Mouse (Mus musculus) adrenal gland, postnatal 14 days (tissue): ENCODE results near the gene Csnk1e. TPM values are rescaled to one million over a fixed set of nuclear protein-coding genes. Genes with fewer than 3 reads are reported as not detected.
"Not testable (repeated sequence)": the region's sequence is repeated elsewhere in the genome, so short reads cannot be mapped to it uniquely, and the experiment has no call there.

Experiments used
- DNase-seq: peaks from one replicate; pipeline ENCODE4 v3.0.0; 2021; ENCODE audit warnings: mixed read lengths
- long read RNA-seq, 2 experiments: library from polyadenylated mRNA; stranded (forward); transcript quantifications; one replicate each; pipeline ENCODE4 v2.0.0; 2021
- total RNA-seq: library from RNA; stranded (reverse); gene quantifications from 2 replicates; pipeline ENCODE4 v1.2.3, GENCODE M21; 2021

Gene Csnk1e
- 66.7 and 85.8 TPM in 2 replicates for total RNA-seq
- long read RNA-seq, experiment 1, transcript Csnk1e-201 (11 exons, 2,694 nt): minor isoform, 6 of 93 reads
- long read RNA-seq, experiment 1, transcript Csnk1e-202 (11 exons, 1,391 nt): major isoform, 57 of 93 reads
- long read RNA-seq, experiment 1, partial matches to known transcripts: 5 of 93 reads
- long read RNA-seq, experiment 1, other reads (novel, unspliced or antisense): 24 of 93 reads
- long read RNA-seq, experiment 2, transcript Csnk1e-202 (11 exons, 1,391 nt): major isoform, 28 of 49 reads
- long read RNA-seq, experiment 2, partial matches to known transcripts: 5 of 49 reads
- long read RNA-seq, experiment 2, other reads (novel, unspliced or antisense): 13 of 49 reads

DNA sequence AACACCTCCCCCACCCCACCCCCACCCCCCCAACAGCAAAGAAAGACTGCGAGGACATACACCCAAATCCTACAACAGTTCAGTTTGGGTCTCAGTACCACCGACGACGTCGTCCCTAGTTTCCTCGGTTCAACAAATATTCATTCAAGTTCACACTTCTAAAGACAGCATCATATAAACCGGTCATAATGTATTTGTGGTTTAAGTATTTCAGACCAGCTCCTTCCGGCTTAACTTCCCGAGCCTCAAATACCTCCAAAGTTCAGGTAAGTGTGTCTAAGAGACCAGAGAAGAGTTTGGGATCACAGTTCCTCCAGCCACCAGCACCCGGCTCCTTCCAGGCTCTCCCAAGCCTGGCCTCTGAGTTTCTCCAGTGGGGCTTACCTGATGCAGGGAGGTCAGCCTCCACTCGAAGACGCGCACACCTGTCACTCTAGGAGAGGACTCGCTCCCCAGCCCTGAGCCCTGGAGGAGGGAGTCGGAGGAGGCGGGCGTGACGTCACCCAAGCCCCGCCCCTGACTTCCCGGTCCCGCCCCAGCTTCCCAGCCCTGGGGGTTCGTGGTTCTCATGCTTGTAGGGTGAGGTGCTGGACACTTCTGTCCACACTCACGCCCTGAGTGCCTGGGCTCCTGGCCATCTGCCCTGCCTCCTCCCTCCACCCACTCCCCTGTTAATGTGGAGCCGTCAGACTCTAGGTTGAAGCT is at the start of gene Csnk1e:
Gene Csnk1e, minus strand, starts transcription at position 461 of the 705 bp plus-strand sequence.
- DNase-seq: peak; percentile 79

DNA sequence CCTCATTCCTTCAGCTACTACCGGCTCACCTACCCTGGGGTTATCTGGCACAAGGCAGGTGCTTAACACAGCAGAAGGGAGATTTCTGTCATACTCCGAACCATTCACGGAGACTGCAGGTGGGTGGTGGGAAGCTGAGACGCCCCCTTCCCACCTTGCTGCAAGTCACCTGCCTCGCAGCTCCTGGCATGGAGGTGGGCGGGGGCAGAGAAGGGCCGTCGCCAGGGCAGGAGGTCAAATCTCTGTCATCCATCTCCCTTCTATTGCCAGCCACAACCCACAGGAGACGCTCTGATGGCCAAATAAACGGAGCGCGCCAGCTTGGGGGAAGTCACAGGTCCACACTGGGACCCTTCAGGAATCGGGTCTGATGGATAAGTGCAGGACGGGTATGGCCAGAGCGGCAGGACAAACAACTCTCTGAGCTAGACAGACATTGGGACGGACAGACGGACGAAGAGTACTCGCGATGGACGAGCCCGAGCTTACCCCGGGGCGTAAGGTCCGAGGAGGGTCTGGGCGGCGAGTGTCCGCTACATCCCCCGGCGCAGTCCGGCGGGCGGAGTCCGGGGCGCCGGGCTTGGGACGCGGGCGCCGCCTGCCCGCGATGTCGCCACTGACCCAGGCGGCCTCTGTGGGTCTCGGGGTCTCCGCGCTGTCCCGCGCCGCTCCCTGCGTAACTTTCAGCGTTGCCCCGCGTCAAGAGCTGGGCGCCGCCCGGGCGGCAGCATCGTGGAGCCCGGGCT is 49.5 kb upstream of the Csnk1e start, which contains the start of gene Kcnj4:
Gene Kcnj4, minus strand, starts transcription at position 535 of the 746 bp plus-strand sequence.
- no peak for DNase-seq

DNA sequence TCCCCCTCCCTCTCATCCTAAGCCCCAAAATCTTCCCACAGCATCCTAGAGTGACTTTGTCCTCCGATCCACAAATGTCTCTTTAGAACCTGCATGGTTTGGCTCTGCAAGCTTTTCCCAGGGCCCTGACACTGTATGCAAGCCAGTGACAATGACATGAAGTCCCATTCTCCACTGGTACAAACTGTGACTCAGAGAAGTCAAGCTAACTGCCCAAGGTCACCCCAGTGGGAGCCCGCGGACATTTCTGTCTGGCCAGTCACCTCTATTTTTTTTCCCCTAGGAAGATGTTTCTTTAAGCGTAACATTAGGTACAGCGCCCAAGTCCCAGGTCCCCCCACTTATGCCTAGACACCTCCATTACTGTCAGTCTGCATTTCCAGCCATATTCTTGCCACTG is 48.1 kb upstream of the Csnk1e start:
- DNase-seq: peak; percentile 73

DNA sequence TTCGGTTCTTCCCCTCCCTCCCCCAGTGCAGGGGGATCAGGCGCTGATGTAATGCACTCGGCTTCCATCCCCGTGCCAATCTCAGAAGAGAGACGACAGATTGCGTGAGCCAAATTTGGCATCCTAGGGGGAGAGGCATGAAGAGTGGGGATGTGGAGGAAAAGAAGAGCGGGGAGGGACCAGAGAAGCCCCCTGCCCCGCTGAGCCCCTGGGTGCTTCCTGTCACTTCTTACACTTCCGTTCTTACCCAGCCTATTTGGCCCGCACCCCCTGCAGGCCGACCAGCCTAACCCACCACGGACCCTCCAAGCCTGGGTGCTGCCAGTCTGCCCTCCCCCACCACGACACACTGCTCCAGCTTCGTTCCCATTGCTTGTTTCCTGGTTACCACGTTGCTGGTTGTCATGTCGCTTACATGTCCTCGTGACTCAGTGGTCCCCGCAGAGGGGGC is 47.5 kb upstream of the Csnk1e start:
- no peak for DNase-seq

DNA sequence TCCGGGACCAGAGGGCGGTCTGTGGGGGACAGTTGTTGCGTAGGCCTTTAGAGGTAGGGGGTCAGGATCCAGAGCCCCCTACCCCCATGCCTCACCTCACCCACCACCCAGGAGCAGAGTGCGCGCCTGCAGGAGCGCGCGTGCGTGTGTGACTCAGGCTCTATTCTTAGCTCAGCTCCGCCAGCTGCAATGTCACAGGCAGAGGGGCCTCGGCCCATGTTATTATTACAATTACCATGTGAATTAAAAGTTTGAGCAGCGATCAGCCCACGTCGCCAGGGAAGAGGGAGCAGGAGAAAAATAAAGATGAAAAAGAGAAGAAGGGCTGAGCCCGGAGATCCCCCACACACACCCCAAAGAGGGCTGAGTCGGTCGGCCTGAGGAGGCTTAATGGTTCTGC is 44.7 kb upstream of the Csnk1e start:
- DNase-seq: no peak

DNA sequence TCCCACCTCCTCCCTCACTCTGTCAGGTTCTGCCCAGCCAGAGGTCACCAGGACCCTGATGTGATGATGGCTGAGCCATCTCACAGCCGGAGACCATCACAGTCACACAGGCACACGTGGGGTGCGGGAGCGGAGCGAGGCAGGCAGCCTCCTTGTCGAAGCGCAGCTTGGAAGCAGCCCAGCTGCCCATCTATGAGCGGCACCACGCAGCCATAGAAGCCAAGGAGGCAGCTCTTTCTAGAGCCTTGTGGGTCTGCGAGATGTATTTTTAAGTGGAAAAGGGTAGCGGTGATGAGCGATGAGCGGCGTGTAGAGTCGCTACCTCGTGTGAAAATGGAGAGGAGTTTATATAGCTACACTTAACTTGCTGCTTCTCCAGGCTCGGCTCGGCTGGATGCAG is 38.2 kb upstream of the Csnk1e start:
- DNase-seq: no peak

DNA sequence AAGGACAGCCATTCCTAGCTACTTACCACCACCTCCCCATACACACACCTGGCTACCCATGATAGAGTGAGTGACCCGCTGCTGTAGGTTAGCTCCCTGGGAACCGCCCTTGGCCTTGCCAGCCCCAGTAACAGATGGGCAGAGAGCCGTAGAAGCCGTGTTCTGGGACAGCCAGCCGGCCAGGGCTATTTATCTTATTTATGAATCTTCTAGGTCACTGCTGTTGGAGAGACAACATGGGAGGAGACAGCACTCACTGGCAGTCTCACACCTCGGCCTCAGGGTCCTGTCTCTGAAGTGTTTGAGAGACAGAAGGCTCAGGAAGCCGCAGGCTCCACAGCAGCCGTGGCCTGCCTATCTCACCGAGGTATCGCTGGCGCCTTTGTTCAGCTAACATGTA is 34.1 kb upstream of the Csnk1e start:
- DNase-seq: peak; percentile 67

DNA sequence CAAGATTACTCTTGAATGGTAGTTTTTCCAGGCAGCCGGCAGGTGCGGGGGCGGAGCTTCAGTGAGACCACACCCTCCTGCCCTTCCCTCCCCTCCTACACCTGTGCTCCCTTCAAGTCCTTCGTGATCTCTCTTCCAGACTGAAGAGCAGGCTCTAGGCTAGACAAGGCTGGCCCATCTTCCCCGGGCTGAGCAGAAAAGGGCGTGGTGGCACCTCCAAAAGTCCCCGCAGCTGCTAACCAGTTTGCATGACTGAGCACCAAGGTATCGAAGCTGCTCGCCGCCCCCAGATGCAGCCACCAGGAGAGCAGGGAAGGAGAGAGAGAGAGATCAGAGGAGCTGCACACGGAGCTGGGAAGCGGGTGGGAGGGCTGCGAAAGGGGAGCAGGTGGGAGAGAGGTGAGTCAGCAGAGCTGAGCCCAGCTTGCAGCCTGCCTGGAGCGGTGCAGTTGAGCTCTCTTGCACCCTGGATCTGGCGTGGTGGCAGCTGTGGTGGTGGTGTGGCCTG is 25.9 kb upstream of the Csnk1e start:
- DNase-seq: no peak

DNA sequence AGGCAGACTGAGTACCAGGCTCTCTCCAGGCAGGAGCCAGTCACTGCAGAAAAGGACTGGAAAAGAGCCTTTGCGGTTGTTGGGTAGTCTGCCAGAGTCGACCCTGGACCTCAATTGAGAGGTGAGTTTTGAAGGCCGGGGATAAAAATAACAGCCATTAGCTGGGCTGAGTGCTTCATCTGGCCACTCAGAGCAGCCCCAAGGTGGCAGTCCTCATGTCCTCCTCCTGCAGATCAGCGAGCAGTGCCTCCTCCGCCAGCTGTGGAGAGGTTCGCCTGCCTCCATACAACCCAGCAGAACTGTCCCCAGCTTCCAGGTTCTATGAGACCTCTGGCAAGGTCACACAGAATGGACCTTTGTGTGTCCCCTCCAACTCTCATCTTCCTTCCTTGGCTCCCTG is 21.9 kb upstream of the Csnk1e start:
- DNase-seq: peak; percentile 47

DNA sequence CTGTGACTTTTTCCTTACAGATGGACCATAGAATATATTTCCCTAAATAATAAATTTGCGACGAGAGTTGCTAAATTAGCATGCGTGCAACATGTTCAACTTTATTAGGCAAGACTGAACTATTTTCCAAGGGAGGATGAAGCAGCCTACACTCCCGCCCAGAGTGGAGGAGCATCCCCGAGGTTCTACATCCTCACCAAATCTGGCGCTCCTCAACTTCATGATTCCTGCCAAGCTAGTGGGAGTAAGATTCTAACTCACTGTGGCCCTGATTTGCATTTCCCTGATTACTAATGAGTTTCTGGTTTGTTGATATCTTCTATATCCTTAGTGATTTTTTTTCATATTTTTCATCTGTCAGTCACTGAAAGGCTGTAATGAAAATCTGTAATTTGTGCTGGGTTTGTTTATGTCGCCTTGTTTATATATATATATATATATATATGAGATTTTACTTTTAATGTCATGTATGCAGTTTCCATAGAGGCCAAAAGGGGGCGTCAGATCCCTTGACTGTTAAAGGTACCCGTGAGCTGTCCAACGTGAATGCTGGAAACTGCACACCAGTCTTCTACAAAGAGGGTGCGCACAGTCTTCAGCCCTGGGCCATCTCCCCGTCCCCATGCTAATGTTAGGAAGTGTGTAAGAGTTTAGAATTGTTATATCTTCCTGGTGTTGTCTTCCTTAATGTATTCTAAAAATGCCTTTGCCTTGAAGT is 18.4 kb upstream of the Csnk1e start:
- no peak for DNase-seq

DNA sequence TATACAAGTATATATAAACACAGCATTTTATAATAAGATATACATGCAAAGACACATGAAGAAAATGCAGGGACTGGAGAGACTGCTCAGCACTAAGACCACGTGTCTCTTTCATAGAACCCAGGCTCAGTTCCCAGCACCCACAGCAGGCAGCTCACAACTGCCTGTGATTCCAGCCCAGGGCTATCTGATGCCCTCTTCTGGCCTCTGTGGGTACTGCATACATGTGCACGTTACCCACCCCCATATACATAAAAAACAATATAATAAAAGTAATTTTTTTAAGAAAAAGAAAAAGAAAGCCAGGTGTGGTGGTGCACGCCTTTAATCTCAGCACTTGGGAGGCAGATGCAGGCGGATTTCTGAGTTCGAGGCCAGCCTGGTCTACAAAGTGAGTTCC is 17.7 kb upstream of the Csnk1e start:
- DNase-seq: no peak

DNA sequence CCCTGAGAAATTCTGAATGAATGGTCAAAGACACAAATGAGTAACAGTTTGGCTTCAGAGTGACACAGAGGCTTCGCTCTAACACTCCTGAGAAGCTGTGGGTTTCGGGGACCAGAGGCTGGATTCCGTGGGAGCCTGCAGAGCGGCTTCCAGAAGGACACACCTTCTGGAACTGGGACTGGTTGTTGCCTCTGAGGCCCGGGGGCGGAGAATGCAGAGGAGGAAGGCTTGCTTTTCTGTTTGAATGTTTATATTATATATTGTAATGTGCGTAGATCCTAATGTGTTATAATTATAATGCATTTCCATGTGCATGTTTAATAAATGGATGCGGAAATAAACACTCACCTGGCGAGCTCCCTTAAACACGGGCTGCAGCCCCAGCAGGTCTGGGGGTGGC is 15.7 kb upstream of the Csnk1e start:
- no peak for DNase-seq

DNA sequence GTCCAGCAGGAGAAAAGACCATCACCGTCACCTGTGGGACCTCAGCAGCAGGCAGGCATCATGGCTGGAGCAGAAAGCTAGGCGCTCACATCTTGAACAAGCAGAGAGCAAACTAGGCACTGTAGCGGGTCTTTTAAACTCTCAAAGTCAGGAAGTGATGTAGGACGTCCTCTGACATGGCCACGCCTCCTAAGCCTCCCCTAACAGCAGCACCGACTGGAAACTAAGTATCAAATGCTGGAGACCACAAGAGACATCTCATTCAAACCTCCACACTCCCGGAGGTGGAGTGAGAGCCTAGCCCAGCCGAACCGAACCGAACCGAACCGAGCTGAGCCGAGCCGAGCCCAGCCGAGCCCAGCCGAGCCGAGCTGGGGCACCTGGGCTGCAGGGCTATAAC is 15.2 kb upstream of the Csnk1e start:
- DNase-seq: no peak

DNA sequence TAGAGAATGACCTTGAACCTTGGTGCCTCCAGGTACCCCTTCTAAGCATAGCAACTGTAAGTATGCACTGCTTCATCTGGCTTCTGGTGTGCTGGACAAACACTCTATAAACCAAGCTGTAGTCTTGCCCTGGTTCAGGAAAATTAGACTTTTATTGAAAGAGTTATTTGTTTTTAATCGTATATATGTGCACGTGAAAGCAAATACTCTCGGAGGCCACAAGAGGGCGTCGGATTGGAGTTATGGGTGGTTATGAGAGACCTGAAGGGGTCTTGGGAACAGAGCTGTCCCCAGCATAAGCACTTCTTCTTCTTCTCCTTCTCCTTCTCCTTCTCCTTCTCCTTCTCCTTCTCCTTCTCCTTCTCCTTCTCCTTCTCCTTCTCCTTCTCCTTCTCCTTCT is 14.2 kb upstream of the Csnk1e start:
- DNase-seq: no peak

DNA sequence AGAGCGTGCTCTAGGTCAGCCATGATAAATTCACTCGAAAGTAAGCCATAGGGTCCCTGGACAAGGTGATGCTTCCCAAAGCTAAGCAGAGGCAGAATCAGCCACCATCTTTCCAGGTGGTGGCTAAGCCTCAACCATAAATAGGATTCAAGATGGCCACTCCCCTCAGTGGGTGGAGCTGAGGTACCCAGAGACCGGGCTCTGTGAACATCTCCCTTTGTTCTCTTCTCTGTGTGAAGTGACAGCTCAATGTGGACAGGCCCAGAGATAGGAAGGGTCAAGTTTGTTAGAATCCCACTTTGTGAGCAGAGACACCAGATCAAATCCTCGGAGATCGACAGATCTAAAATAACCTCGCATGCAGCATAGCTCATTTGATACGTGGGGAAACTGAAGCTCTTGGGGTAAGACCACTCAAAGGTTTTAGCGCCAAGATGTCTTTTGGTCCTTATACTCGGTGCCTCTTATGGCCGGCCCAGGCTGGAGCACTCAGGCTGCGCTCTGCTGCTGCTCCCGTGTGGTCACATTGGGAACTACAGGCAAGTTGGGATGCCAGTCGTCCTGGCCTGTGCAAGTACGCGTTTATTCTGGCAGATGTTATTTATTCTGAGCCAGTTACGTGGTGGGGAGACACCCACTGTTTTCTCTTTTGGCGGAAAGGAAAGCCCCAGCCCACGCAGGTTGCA is 11.4 kb upstream of the Csnk1e start:
- peak; percentile 90 for DNase-seq

DNA sequence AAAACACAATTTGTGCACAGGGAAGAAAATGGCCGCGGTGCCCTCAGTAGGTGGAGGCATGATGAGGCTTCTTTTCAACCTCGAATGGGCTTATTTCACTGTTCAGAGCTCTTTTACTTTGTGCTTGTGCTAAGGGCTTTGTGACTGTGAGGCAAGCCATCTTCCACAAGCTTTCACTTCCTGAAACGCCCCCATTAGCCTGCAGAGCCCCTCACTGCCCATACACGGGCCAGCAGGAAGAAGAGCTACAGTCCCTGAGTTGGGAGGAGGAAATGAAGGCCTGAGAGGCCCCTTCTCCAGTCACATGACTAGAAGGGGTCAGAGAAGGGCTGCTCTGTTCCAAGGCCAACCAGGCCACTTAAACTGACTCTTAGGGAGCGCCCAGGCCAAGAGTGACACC is 1.2 kb upstream of the Csnk1e start:
- no peak for DNase-seq

DNA sequence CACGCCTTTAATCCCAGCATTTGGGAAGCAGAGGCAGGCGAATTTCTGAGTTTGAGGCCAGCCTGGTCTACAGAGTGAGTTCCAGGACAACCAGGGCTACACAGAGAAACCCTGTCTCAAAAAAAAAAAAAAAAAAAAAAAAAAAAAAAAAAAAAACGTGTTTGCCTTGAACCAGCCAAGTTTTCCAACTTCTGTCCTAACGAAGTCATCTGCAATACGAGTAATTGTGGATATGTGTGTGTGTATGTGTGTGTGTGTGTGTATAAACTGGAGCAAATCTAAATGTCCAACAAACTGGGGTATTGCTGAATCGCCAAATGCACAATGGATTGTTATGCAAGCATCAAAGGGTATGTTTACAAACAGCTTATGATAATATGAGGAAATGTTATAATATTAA is 738 bp upstream of the Csnk1e start:
- DNase-seq: not testable (repeated sequence)

DNA sequence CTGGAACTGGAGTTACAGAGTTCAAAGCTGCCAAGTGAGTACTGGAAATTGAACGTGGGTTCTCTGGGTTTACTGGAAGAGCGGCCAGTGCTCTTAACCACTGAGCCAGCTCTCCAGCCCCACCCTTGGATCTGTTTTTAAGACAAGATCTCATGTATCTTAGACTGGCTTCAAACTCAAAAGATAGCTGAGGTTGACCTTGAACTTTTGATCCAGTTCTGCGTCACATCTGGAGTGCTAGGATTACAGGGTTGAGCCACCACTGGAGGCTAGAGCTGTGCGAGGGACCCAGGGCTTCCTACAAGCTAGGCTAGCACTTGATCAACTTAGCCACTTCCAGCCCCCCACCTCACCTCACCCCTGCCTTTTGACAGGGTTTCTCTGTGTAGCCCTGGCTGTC is 1.5 kb downstream of the Csnk1e start:
- no peak for DNase-seq

DNA sequence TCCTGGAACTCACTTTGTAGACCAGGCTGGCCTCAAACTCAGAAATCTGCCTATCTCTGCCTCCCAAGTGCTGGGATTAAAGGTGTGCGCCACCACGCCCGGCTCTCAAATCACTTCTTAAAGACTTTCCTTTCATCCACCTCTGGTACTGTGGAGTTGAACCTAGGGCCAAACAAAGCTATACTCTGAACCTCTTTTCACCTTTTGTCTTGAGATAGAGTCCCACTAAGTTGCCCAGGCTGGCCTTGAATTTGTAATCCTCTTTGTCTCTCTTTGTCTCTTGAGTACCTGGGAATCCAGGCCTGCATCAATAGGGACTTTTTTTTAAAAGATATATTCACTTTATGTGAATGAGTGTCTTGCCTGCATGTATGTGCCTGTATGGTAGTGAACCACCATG is 7.3 kb downstream of the Csnk1e start:
- no peak for DNase-seq

DNA sequence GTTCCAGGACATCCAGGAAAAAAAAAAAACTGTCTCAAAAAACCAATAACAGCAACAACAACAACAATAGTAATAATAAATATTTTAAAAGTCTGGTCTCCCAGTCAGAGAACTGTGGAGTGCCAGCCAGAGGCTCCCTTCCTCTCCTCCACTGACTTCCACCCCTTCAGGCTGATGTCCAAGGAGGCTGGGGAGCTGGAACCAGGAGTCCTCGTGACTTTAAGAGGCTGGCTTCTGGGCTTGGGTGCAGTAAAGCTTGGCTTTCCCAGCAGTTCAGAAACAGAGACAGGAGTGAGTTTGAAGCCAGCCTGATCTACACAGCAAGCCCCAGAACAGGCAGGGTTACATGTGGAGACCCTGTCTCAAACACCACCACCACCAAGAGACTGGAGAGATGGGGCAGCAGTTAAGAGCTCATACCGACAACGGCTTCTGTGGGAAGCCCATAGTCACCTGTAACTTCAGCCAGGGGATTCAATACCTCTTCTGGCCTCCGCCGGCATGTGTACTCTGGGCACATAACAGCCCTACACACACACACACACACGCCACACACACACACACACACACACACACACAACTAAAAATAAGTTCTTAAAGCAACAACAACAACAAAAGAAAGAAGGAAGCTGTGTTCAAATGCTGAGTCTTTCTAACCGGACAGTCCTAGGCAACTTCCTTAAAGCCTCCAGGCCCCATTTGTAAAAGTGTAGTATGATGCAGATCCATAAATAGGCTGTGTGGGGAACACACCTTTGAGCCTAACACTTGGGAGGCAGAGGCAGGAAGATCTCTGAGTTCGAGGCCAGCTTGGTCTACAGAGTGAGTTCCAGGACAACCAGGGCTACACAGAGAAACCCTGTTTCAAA is 9.3 kb downstream of the Csnk1e start:
- no peak for DNase-seq
